Mouse (Mus musculus): ENCODE data around the gene Chil1.

Gene Chil1

GRCm38 (mm10) chr1:134177976-134178375 lies 4.0 kb upstream of the Chil1 start:
- no peak for DNase-seq

- DNase-seq, result no peak
Observed at GRCm38 (mm10) chr1:134184089-134184488, 2.1 kb downstream of the Chil1 start.

GRCm38 (mm10) chr1:134188217-134188616 lies 6.2 kb downstream of the Chil1 start:
- no peak for DNase-seq

- peak; percentile 86 for DNase-seq
Observed at GRCm38 (mm10) chr1:134188989-134189729, 7.2 kb downstream of the Chil1 start.

- no peak for DNase-seq
Observed at GRCm38 (mm10) chr1:134191192-134191591, 9.2 kb downstream of the Chil1 start.

- no peak for DNase-seq
Observed at GRCm38 (mm10) chr1:134192024-134192423, 10.0 kb downstream of the Chil1 start.

GRCm38 (mm10) chr1:134193126-134193525 lies 11.2 kb downstream of the Chil1 start, which contains the start of gene Mybph:
TSS of gene Mybph (plus strand) at chr1:134193448.
- DNase-seq, result no peak

- peak; percentile 90 for DNase-seq
Observed at GRCm38 (mm10) chr1:134193674-134194197, 11.8 kb downstream of the Chil1 start.

GRCm38 (mm10) chr1:134194298-134195022 lies 12.5 kb downstream of the Chil1 start:
- DNase-seq, result peak; percentile 85

- DNase-seq, result no peak
Observed at GRCm38 (mm10) chr1:134195117-134195516, 13.1 kb downstream of the Chil1 start.

GRCm38 (mm10) chr1:134195571-134195970 lies 13.6 kb downstream of the Chil1 start:
- no peak for DNase-seq

- DNase-seq, result no peak
Observed at GRCm38 (mm10) chr1:134195979-134196378, 14.0 kb downstream of the Chil1 start.

- peak; percentile 98 for DNase-seq
Observed at GRCm38 (mm10) chr1:134196386-134196785, 14.4 kb downstream of the Chil1 start.

- DNase-seq, result peak; percentile 86
Observed at GRCm38 (mm10) chr1:134197325-134197982, 15.5 kb downstream of the Chil1 start.

- no peak for DNase-seq
Observed at GRCm38 (mm10) chr1:134198197-134198995, 16.4 kb downstream of the Chil1 start.

- DNase-seq, result no peak
Observed at GRCm38 (mm10) chr1:134200481-134200880, 18.5 kb downstream of the Chil1 start.

GRCm38 (mm10) chr1:134200998-134201686 lies 19.2 kb downstream of the Chil1 start:
- no peak for DNase-seq

- DNase-seq, result no peak
Observed at GRCm38 (mm10) chr1:134201751-134202420, 19.9 kb downstream of the Chil1 start.

- no peak for DNase-seq
Observed at GRCm38 (mm10) chr1:134204230-134204629, 22.3 kb downstream of the Chil1 start.

- peak; percentile 95 for DNase-seq
Observed at GRCm38 (mm10) chr1:134205296-134206018, 23.5 kb downstream of the Chil1 start.

GRCm38 (mm10) chr1:134206085-134206484 lies 24.1 kb downstream of the Chil1 start:
- DNase-seq, result no peak
